Mouse (Mus musculus) bone marrow, adult 2 months (tissue): Measurements from ENCODE around the gene Rpsa. TPM values are rescaled to one million over a fixed set of nuclear protein-coding genes. Genes with fewer than 3 reads are reported as not detected.

Source experiments
- H3K27ac ChIP-seq: fragments of 200-500 bp; 2 replicates; pipeline ENCODE4 v1.5.1; 2012; ENCODE audit warnings: low read depth, mild to moderate bottlenecking, control low read depth, inconsistent platforms, low read length; ENCODE audit not compliant: control insufficient read depth, poor library complexity, insufficient read depth
- H3K4me1 ChIP-seq: fragments of 200-500 bp; 2 replicates; pipeline ENCODE4 v1.6.1; 2011; ENCODE audit warnings: low read length; ENCODE audit not compliant: control insufficient read depth, insufficient read depth
- H3K4me3 ChIP-seq: fragments of 200-500 bp; replicated peaks from 2 replicates; pipeline ENCODE3; 2011; ENCODE audit warnings: mild to moderate bottlenecking, low read depth, low read length, control low read depth; ENCODE audit not compliant: control insufficient read depth
- CTCF ChIP-seq: fragments of 200-500 bp; IDR thresholded peaks from 2 replicates; pipeline ENCODE4 v1.5.1; 2011; ENCODE audit warnings: low read length, control low read depth; ENCODE audit not compliant: control insufficient read depth, insufficient read depth
- POLR2A ChIP-seq: fragments of 200-500 bp; IDR thresholded peaks from 2 replicates; pipeline ENCODE4 v1.6.1; 2011; ENCODE audit warnings: low read depth, mild to moderate bottlenecking, control low read depth, low read length, borderline replicate concordance; ENCODE audit not compliant: control insufficient read depth
- WGBS: fragments of 180-500 bp; shearing (Covaris S2); methylation state at CpG from one replicate; pipeline ENCODE4 v1.1.7; 2018; 5-methylcytosine and 5-hydroxymethylcytosine counted together
- polyA plus RNA-seq: library from polyadenylated mRNA; stranded (reverse); fragments of >200 nt; gene quantifications from 2 replicates; pipeline ENCODE4 v1.2.4, GENCODE M21; 2011; ENCODE audit warnings: low replicate concordance; ENCODE audit not compliant: missing spikeins, insufficient read depth, insufficient read length

Rpsa gene
- polyA plus RNA-seq, 1 experiment: 1,859 TPM

DNA sequence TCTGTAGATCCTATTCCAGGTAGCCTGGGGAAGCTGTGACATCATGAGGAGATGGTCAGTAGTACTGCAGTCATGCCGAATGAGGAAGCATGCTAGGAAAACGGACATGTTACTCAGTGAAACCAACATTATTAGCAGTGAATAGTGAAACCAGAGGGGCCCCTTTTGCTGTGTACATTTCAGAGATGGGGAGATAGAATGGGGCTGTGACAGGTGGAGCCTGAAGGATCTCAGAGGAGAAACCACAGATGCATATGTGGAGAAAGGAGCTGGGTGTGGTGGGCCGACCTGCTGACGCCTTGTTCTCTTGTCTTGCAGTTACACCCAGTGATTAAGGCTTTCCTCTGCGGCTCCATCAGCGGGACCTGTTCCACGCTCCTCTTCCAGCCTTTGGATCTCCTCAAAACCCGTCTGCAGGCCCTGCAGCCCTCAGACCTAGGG, 11.3 kb upstream of the Rpsa start:
- Histone ChIP-seq H3K27ac (peak overlapping the region; percentile 80), H3K4me3 (peak overlapping the region; percentile 64), H3K4me1 (peaks cover 10% of the 10 kb centered on the region; the same call in 1 of the 2 replicates)
- 43% methylated on average over 8 of the region's 8 CpGs for WGBS
- TF ChIP-seq CTCF: no peak

DNA sequence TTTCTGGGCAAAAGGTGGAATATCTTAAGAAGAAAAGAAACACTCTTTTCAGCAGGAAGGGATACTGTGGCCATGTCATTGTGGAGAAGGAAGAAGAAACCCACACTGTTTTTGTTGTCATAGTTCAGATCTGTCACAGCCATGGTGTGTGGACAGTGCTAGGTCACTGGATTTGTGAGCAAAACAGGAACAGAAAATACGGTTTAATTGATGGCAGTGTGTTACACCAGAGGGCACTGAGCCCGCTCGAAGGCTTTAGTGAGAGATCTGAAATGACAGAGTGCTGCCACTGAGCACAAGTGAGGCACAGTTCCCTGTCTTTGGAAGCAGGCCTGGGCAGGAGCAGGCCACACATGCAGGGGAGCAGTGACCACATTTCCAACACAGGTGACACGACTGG, 9.3 kb upstream of the Rpsa start:
- TF ChIP-seq CTCF (no peak), POLR2A (no peak)
- peak overlapping the region; percentile 30 for H3K27ac ChIP-seq
- peaks cover 6% of the 10 kb centered on the region; the same call in 1 of the 2 replicates for H3K4me1 ChIP-seq
- 51% methylated on average over 4 of the region's 4 CpGs for WGBS
- H3K4me3 ChIP-seq: no peak overlapping the region

DNA sequence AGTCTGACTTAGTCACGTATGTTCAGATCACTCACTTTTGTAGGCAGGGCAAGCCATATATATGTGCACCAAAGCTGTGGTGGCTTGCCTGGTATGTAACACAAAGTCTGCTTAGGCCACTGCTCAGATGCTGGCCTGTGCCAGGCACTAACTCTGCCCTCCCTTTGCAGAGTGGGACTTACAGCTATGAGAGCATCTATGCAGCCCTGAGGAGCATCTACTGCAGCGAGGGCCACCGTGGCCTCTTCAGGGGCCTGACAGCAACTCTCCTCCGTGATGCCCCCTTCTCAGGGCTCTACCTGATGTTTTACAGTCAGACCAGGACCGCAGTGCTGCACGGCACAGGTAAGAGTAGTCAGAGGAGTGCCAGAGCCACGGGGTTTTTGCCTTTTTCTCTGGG, 7.0 kb upstream of the Rpsa start:
- WGBS: 94% methylated on average over 7 of the region's 7 CpGs
- no peak overlapping the region for H3K4me3 ChIP-seq
- H3K4me1 ChIP-seq: 0 out of 2 replicates have a peak, but pooled peaks cover 4% of the 10 kb centered on the region
- H3K27ac ChIP-seq: no peak overlapping the region
- TF ChIP-seq CTCF: no peak
- TF ChIP-seq POLR2A: no peak

DNA sequence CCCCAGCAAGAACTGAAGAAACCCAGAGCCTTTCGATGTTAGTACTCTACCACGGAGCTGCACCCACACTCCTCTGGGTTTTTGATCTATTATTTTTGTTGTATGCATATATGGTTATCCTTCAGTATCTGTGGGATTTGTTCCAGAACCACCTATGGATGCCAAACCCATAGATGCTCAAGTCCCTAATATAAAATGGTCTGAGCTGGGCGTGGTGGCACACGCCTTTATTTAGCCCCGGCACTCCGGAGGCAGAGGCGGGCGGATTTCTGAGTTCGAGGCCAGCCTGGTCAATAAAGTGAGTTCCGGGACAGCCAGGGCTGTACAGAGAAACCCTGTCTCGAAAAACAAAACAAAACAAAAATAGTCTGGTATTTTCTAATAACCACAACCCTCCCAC, 621 bp upstream of the Rpsa start:
- TF ChIP-seq POLR2A (no peak), CTCF (no peak)
- no peak overlapping the region for H3K4me3 ChIP-seq
- peak overlapping the region; percentile 51; the same call in 1 of the 2 replicates for H3K27ac ChIP-seq
- H3K4me1 ChIP-seq: peaks cover 1% of the 10 kb centered on the region; the same call in 1 of the 2 replicates
- 41% methylated on average over 11 of the region's 11 CpGs for WGBS

DNA sequence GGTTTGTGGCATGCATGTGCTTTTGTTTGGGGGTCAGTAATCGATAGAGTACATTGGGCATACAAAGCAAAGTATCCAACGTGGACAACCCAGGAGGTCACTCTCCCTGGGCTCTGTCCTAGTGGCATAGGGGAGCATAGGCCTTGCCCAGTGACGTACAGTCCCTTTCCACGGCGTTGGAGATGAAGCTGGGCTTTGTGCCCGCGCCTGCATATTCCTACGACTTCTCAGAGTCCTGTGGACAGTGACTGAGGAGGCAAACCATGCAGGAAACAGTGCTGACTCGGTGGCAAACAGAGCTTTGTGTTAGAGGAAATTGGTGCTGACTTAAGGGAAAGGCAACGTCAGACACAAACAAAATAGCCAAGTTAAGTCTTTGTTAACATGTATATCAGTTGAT, 1.8 kb downstream of the Rpsa start:
- peak overlapping the region; percentile 33 for H3K4me3 ChIP-seq
- H3K27ac ChIP-seq: no peak overlapping the region
- TF ChIP-seq POLR2A (no peak), CTCF (no peak)
- WGBS: 48% methylated on average over 10 of the region's 10 CpGs
- peaks cover 1% of the 10 kb centered on the region; the same call in 1 of the 2 replicates for H3K4me1 ChIP-seq

DNA sequence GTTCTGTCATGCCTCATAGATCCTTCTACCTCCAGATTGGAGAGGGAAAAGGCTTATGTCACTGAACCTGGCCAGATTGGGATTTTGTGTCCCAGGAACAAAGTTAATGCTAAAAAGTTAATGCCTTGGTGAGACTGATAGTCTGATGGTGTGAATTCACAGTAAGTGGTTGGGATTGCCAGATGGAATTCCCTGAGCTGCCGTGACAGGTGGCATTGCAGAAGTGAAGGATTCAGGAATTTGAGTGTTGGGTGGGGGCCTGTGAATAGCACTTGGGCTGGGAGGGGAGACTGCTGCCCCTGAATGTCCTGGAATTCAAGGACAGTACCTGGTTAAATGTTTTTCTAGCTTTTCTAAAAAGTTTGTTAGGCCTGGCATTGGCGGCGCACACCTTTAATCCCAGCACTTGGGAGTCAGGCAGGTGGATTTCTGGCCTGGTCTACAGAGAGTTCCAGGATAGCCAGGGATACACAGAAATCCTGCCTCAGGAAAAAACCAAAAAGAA, 4.3 kb downstream of the Rpsa start:
- H3K4me3 ChIP-seq: no peak overlapping the region
- 89% methylated on average over 3 of the region's 3 CpGs for WGBS
- TF ChIP-seq POLR2A (no peak), CTCF (no peak)
- H3K27ac ChIP-seq: no peak overlapping the region
- peaks cover 1% of the 10 kb centered on the region; the same call in 1 of the 2 replicates for H3K4me1 ChIP-seq

DNA sequence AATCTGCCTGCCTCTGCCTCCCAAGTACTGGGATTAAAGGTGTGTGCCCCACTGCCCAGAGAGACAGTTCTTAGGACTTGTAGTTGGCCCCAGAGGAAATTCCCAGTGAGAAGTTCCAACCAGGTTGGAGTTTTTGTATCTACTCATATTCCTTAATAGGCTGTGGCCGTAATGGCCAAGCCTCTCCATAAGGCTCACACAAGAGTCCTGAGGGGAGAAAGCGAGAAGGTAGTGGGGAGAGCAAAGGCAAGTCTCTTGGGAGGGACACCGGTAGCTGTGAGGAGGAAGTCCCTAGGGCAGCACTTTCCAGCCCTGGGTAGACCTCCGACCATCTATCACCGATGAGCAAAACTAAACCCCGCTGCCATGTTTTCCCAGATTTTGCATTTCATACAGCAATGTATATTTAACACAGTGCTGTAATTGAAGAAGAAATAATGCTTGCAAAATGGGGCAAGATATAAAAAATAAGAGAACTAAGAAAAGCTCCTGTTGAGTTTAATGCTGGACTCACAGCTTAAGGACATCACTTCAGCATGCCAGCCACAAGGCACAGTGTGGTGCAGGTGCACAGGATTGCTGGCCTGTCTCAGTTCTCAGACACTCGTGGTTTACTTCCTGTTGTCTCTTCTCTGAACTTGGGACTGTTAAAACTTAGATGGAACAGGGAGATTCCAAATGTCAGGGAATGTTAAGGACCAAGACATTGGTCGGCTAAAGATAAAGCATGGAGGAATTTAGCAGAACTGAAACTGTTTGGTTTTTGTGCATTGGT, 5.7 kb downstream of the Rpsa start:
- TF ChIP-seq POLR2A (no peak), CTCF (no peak)
- Histone ChIP-seq H3K4me3 (no peak overlapping the region), H3K4me1 (peaks cover 1% of the 10 kb centered on the region; the same call in 1 of the 2 replicates), H3K27ac (no peak overlapping the region)
- WGBS: 47% methylated on average over 8 of the region's 8 CpGs

DNA sequence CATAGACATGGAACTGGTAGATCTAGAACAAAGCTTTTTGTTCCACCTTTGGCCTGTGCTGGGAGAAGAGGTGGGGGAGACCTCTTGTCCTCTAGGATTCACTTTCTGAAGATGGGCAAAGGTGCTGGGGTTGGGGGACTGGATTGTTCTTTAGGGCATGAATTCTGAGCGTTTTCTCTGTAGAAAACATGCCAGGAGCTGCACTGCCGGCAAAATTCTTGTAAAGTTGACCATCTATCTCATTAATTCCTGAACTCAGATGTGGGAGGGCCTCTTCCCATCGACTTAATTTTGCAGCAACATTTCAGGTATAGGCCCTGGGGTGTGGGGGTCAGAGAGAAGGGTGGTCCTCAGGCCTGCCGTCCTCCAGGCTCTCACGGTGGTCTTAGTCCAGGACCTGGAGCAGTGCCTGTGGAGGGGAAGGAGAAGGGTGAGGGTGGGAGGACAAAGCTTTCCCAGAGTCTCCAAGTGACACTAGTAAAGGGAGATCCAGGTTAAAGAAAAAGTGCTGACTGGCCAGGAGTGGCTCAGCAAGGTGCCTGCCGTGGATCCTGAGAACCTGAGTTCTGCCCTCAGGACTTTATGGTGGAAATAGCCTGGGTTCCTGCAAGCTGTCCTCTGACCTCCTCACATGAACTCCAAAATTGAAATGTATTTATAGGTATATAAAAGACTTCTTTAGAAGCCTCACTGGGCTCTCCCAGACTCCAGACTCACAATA, 6.4 kb downstream of the Rpsa start:
- TF ChIP-seq CTCF: no peak
- no peak for TF ChIP-seq POLR2A
- WGBS: 72% methylated on average over 6 of the region's 6 CpGs
- Histone ChIP-seq H3K4me1 (no peaks in the 10 kb centered on the region; the same call in 1 of the 2 replicates), H3K27ac (no peak overlapping the region), H3K4me3 (no peak overlapping the region)
